Mouse (Mus musculus): ENCODE measurements around the gene Smarcd1. TPM values are rescaled to one million over a fixed set of nuclear protein-coding genes. Genes with fewer than 3 reads are reported as not detected.

Smarcd1 gene
- polyA plus RNA-seq, 2 experiments = 4.4 to 6.7 TPM

GRCm38 (mm10) chr15:99716814-99717213 lies 14.9 kb downstream of the Smarcd1 start:
- Histone ChIP-seq H3K27me3 (ENCODE audit: control insufficient read depth, insufficient read depth, low read length) (no peaks in the 10 kb centered on the region), H3K4me3 (ENCODE audit: insufficient read depth in 1 of 2, low read depth in 2 of 2, low read length in 2 of 2) (no peak overlapping the region), H3K9me3 (ENCODE audit: control insufficient read depth, low read length) (no peaks in the 10 kb centered on the region), H3K4me1 (replicated peaks; ENCODE audit: control insufficient read depth in 2 of 2, insufficient read depth in 2 of 2, low read length in 1 of 2) (peaks cover 0 to 4% of the 10 kb centered on the region in 2 experiments; a peak in 2 of 4 replicates), H3K9ac (replicated peaks) (no peak overlapping the region), H3K4me2 (ENCODE audit: low read depth) (no peak overlapping the region), H3K27ac (no peak overlapping the region), H3K36me3 (replicated peaks; ENCODE audit: control insufficient read depth, insufficient read depth, low read depth) (no peaks in the 10 kb centered on the region; the same call in 1 of the 2 replicates)
- DNase-seq (ENCODE audit: low read depth in 3 of 3, low spot score in 3 of 3) (no peak), ATAC-seq (ENCODE audit: insufficient read depth) (no peak)
- 73% methylated on average over 12 of the region's 12 CpGs for WGBS (ENCODE audit: insufficient replicate concordance)
- no peak for TF ChIP-seq EP300 (IDR thresholded peaks at IDR 0.05; ENCODE audit: low read depth)

GRCm38 (mm10) chr15:99717386-99718334 lies 15.7 kb downstream of the Smarcd1 start, which contains the start of gene Gpd1:
Gene Gpd1, plus strand, starts transcription at chr15:99717515.
- H3K4me2 ChIP-seq (ENCODE audit: low read depth) = peak within 1 kb of the TSS; percentile 32
- no peaks in the 10 kb centered on the region for H3K9me3 ChIP-seq (ENCODE audit: control insufficient read depth, low read length)
- no peaks in the 10 kb centered on the region for H3K27me3 ChIP-seq (ENCODE audit: control insufficient read depth, insufficient read depth, low read length)
- ATAC-seq (ENCODE audit: insufficient read depth) (no peak), DNase-seq (ENCODE audit: low read depth in 3 of 3, low spot score in 3 of 3) (no peak)
- H3K36me3 ChIP-seq (replicated peaks; ENCODE audit: control insufficient read depth, insufficient read depth, low read depth) = no peaks in the 10 kb centered on the region
- peaks cover 0 to 4% of the 10 kb centered on the region in 2 experiments; a peak in 2 of 4 replicates for H3K4me1 ChIP-seq (replicated peaks; ENCODE audit: control insufficient read depth in 2 of 2, insufficient read depth in 2 of 2, low read length in 1 of 2)
- TF ChIP-seq EP300 (IDR thresholded peaks at IDR 0.05; ENCODE audit: low read depth) = no peak
- no peak within 1 kb of the TSS for H3K27ac ChIP-seq
- H3K9ac ChIP-seq (replicated peaks) = no peak within 1 kb of the TSS
- 47% methylated on average over 26 of the region's 26 CpGs for WGBS (ENCODE audit: insufficient replicate concordance)
- no peak within 1 kb of the TSS for H3K4me3 ChIP-seq (ENCODE audit: insufficient read depth in 1 of 2, low read depth in 2 of 2, low read length in 2 of 2)

GRCm38 (mm10) chr15:99718461-99719021 lies 16.6 kb downstream of the Smarcd1 start:
- ATAC-seq (ENCODE audit: insufficient read depth) = peak; percentile 22; the same call in 1 of the 2 replicates
- H3K27ac ChIP-seq = no peak overlapping the region
- no peak for TF ChIP-seq EP300 (IDR thresholded peaks at IDR 0.05; ENCODE audit: low read depth)
- no peak for TF ChIP-seq CTCF (IDR thresholded peaks at IDR 0.05; ENCODE audit: low read depth)

GRCm38 (mm10) chr15:99719865-99720264 lies 17.9 kb downstream of the Smarcd1 start:
- TF ChIP-seq CTCF (IDR thresholded peaks at IDR 0.05; ENCODE audit: low read depth) (no peak), EP300 (IDR thresholded peaks at IDR 0.05; ENCODE audit: low read depth) (no peak)
- H3K27ac ChIP-seq = no peak overlapping the region
- H3K9ac ChIP-seq (replicated peaks) = no peak overlapping the region
- H3K4me3 ChIP-seq (ENCODE audit: insufficient read depth in 1 of 2, low read depth in 2 of 2, low read length in 2 of 2) = no peak overlapping the region
- H3K36me3 ChIP-seq (replicated peaks; ENCODE audit: control insufficient read depth, insufficient read depth, low read depth) = no peaks in the 10 kb centered on the region
- no peaks in the 10 kb centered on the region for H3K27me3 ChIP-seq (ENCODE audit: control insufficient read depth, insufficient read depth, low read length)
- no peak overlapping the region for H3K4me2 ChIP-seq (ENCODE audit: low read depth)
- 55% methylated on average over 8 of the region's 8 CpGs for WGBS (ENCODE audit: insufficient replicate concordance)
- peaks cover 0 to 15% of the 10 kb centered on the region in 2 experiments; a peak in 2 of 4 replicates for H3K4me1 ChIP-seq (replicated peaks; ENCODE audit: control insufficient read depth in 2 of 2, insufficient read depth in 2 of 2, low read length in 1 of 2)
- no peaks in the 10 kb centered on the region for H3K9me3 ChIP-seq (ENCODE audit: control insufficient read depth, low read length)
- no peak for ATAC-seq (ENCODE audit: insufficient read depth)
- no peak for DNase-seq (ENCODE audit: low read depth in 3 of 3, low spot score in 3 of 3)

More at GRCm38 (mm10) chr15:99718461-99719021, 16.6 kb downstream of the Smarcd1 start:
- Histone ChIP-seq H3K27me3 (ENCODE audit: control insufficient read depth, insufficient read depth, low read length) (no peaks in the 10 kb centered on the region), H3K4me2 (ENCODE audit: low read depth) (peak overlapping the region; percentile 28), H3K36me3 (replicated peaks; ENCODE audit: control insufficient read depth, insufficient read depth, low read depth) (no peaks in the 10 kb centered on the region), H3K4me3 (ENCODE audit: insufficient read depth in 1 of 2, low read depth in 2 of 2, low read length in 2 of 2) (no peak overlapping the region), H3K4me1 (replicated peaks; ENCODE audit: control insufficient read depth in 2 of 2, insufficient read depth in 2 of 2, low read length in 1 of 2) (peaks cover 0 to 8% of the 10 kb centered on the region in 2 experiments; a peak in 2 of 4 replicates), H3K9ac (replicated peaks) (no peak overlapping the region), H3K9me3 (ENCODE audit: control insufficient read depth, low read length) (no peaks in the 10 kb centered on the region)
- 65% methylated on average over 9 of the region's 9 CpGs for WGBS (ENCODE audit: insufficient replicate concordance)
- no peak for DNase-seq (ENCODE audit: low read depth in 3 of 3, low spot score in 3 of 3)

Data from liver, embryonic 14.5 days (tissue).